Mouse (Mus musculus) spleen, postnatal 4 days (tissue): Measurements from ENCODE around the gene Cnksr1.
A peak's percentile ranks its signal among the peaks of the same experiment; 100 is the strongest.

Experiments
- DNase-seq, 2 experiments: peaks; one replicate each; pipeline ENCODE4 v3.0.0; 2022; ENCODE audit warnings: low spot score in 2 of 2

Gene Cnksr1

DNA sequence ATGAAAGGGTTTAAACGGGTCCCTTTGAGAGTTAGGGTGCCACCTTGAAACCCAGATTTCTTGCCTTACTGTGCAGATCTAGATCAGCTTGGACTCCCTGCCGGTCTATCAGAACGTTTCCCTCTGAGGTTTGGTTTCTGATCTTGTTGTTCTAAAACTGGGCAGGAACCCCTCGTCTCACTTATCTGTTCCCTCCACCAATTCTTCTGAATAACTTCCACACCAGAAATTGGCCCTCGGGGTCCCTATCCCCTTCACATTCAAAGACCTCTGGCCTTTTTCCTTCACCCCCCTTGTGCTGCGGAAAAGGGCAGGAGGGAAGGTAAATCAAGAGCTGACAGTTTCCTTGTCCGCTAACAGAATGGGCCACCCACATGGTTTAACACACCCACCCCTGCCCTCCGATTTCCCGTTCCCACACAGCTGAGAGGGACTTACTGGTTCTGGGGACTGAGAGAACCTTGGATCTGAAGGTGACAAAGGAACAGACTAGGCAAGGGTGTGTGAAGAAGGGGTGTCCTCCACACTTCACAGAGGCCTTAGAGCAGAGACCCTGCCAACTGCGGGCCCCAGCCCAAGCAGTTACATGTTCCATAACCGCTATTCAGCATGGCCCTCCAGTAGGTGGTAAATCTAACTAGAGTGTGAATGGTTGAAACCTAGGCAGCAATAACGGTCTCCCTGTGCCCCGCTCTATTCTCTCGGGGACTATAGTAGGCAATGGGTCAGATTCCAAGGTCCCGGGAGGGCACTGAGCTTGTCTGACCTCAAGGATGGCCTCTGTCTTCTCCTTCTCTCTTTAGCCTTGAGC, 14.9 kb upstream of the Cnksr1 start:
- DNase-seq = peak in 1 of 2 experiments; percentile 53

DNA sequence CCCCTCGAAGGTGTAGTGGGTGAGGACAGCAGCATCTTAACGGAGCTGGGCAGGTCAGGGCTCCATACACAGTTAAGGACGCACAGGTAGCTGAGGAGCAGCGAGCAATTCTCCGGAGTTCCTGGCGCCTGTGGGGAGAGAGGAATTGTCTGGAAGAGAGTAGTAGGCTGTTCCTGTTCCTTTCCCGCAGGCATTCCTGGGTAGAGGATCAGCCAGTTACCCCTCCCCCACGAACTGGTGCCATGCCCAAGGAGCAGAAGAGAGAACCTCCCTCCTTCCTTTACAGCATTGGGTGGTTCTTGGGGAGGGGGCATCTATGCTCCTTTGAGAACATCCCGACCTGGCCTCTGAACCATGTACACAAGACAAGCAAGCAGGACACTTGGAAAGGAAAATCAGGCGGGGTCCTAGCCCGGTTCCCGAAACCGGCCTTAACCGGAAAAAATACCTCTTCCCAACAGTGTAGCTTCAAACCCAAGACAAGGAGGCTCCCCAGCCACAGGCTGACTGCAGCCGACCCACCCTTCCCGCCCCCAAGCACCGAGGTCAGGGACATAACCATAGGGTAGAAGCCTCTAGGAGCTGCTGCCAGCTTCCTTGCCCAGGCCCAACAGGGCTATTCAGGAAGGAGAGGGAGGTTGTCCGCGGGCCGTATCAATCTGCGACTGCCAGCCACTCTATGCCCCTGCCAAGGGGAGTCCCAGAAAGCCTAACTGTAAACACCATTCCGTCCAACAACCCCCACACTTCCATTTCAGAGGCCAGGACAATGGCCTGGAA, 14.1 kb upstream of the Cnksr1 start:
- peak in 1 of 2 experiments; percentile 58 for DNase-seq

DNA sequence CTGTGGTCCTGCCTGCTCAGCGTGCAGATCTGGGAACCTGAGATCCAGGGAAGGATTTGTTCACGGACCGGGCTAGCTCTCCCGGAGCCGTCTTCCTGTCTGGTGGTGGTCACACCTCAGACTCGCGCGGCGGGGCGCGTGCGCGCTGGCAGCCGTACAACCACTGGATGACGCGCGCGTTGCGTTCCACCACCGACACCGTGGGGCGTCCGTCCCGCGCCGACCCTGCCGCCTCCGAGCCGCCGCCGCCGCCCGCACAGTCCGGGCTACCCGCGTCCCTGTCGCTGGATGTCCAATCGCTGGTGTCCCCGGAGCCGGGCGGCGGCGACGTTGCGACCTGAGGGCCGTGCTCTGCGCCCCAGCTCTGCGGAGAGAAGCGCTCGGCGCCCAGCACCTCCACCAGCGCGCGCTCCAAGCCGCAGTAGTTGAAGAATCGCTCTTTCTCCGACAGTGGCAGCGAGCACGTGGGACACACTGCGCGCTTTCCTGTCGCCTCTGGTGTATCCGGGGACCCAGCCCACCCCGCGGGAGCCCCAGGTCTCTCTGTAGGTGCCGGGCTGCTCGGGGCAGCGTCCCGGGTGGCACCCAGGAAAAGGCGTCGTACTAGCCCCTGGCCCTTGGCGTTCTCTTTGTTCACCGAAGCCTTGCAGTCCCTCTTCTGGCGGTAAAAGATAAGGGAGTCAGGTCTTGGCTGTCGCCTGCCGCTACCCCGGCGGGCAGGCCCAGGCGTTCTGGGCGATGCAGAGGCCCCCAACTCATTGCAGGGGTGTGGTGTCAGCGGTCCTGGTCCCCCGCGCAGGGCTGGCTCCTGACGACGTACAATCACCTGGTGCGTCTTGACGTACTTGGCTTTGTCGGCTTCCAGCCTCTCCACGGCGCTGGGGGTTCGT, 13.3 kb upstream of the Cnksr1 start:
- DNase-seq = peak in 1 of 2 experiments; percentile 72

DNA sequence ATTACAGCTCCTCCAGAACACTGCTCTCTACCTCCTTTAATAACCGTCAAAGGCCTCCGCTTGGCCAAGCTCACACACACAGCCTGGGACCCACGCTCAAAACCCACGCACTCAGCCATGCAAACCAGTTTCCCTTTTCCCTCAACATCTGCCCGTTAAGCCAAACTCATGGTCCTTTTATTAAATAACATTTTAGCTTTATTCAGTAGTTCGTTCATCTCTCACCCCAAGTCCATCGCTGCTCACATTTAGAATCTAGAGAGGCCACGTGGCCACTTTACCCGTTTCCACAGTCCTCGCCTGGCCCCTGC, 12.7 kb upstream of the Cnksr1 start:
- DNase-seq = peak in 1 of 2 experiments; percentile 57

DNA sequence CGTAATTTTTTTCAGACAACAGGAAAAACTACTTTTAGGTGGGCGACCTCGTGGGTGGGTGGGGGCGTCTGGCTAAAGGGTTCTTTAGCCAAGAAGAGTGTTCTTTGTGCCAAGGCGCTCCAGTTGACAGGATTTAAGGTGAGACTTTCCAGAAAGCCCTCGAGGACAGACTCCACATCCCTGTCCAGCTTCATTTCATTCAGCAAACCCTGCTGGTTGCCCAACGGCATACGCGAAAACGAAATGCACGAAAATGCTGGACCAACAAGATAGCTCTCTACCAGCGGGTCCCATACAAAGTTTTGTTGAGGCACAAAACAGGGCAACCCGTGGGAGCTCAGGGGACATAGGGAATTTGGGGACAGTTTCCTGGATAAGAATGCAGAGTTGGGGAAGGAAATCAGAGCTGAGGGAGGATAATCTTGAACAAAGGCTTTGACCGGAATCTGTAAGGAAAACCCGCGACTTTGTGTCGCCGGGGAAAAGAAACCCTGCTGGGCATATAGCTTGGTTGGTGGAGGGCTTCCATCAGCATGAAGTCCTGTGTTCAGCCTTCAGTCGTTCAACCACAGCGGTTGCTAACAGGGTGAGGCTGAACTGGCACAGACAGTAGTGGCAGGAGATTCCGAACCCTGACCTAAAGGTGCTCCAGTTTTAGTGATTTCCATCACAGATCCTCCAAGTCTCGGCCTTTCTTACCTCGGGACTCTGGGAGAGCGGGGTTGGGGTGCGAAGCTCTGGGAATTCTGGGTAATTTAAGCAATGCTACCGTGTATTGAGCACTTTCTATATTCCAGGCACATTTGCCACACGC, 12.1 kb upstream of the Cnksr1 start:
- DNase-seq = peak in 1 of 2 experiments; percentile 56

DNA sequence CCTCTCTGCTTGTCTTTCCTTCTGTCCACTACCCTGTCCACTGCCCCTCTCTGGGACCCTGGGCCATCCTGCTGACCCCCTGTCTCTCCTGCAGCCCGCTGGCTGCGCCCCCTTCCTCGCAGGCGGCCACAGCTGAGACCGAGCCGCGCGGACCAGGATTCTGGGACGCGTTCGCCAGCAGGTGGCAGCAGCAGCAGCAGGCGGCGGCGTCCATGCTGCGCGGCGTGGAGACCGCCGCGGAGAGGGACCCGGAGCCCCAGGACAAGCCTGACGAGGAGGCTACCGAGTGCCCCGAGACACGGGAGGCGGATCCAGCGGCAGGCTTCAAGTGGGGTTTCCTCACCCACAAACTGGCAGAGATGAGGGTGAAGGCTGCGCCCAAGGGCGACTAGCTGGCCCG, 11.5 kb upstream of the Cnksr1 start:
- peak; percentile 65 to 90 for DNase-seq

DNA sequence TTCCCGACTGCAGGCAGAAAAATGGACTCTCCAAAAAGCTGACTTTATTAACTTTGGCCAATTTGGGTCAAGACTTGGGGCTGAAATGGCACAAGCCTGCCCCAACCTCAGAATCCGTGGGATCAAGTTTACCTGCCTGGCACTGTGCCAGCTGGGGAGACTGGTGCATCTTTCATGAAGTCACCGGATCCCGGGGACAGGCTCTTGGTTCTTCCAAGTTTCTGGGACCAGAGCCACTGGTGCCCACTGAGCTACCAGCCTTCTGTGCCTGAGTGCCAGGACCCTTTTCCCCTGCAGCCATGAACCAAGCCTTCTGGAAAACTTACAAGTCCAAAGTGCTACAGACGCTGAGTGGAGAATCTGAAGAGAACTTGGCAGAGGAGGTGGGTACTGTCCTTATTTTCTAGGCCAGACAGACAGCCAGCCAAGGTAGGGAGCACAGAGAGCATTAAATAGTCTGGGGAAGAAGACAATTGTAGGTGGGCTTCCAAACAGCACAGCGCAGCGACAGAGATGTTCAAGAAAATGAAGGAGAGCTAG, 8.6 kb upstream of the Cnksr1 start, which contains the start of gene Gm30191:
Gene Gm30191 (plus strand): TSS at position 217 of the 540 bp plus-strand sequence.
- peak in 1 of 2 experiments; percentile 57 for DNase-seq

DNA sequence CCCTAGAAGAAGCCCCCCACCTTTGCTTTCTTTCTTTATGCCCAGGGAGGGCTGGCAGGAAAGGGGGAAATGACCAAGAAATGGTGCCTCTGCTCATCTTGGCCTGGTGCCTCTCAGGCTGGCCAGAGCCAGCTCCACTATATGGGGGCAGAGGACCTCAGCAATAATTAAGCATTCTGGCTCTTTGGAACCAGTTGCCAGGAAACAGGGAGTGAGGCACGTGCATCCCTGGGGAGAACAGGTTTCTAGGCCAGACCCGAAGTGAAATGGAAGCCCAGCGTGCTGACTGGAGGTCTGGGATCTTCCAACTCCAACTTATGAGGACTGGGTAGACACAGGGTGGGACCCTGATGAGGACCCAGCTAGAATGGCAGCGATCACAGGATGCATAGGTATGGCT, 8.1 kb upstream of the Cnksr1 start:
- DNase-seq = peak in 1 of 2 experiments; percentile 54

DNA sequence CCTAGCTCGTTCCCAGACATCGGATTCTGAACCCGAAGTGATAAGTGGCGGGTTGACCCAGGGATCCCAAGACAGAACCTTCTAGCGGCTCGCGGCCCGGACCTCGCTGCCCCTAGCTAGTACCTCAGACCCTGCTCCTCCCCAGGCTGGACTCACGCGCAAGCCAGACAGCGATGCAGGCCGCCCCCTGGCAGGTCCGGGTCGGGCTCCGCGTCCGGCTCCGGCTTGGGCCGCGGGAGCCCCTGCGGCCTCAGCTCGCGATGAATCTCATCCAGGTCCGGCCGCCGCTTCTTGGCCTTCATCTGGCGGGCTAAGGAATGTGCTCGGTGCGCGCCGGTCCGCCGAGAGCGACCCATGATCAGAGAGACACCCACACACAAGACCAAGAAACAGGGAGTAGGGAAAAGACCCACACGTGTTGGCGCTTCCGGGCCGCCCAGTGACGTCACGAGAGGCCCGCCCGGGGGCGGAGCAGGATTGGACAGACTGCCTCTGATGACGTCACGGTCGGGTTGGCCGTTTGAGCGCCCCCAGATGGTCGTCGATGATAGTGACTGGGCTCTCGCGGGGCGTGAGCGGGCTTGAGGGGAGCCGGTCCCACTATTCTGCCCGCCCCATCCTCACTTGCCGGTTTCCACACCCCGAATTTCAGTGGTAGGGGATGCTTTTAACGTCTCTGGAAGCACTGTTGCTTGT, 7.1 kb upstream of the Cnksr1 start, which contains the start of gene Zfp593:
Gene Zfp593 (minus strand): TSS at position 445 of the 696 bp plus-strand sequence.
- DNase-seq = peak; percentile 94 to 98

DNA sequence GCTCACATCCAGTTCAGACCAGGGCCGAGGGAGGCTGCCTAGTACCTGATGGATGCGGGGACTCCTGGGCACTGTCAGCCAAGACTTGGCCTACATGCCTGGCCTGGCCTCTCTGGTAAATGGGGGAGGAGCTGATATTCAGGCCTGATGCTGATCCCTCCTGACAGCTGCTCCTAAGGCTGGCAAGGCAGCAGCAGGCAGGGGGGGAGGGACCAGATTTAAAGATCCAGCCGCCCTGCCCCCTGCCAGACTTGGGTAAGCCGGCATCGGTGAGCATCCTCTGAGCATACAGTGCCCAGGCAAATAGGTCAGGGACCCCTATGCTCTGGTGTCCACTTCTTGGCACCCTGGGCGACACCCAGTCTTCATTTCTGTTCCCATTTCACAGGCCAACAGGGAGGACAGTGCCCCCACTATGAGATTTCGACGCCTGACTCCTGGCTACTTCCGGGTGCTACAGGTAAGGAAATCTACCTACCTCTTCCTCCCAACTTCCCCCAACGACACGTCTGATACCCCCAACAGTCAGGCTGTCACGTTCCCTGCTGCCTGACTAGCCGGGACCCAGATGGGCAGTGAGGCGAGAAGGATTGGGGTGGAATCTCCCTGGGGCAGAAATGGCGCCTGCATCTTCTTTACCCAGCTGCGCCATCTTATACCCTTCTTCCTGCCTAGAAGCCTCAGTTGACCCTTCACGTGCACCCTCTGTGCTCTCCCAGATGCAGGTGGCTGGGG, 5.5 kb upstream of the Cnksr1 start, which contains the start of gene E130218I03Rik:
Gene E130218I03Rik (plus strand): TSS at position 147 of the 735 bp plus-strand sequence.
- DNase-seq = peak in 1 of 2 experiments; percentile 60

DNA sequence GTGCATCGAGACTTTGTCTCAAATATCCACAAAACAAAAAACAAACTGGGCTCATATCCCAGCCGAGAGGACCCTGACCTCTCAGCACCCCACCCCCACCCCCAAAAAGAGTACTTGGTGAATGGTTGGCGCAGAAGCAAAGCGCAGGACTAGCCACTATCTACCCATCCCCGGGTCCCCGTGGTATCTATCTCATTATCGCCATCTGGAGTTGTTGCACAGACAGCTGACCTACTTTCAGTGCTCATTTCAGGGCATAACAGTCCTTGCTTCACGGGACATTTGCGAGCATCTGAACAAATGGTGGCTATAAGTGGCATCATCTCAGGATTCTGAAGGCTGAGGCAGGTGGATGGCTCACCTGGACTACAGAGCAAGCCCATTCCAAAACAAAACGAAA, 487 bp upstream of the Cnksr1 start:
- DNase-seq = no peak

DNA sequence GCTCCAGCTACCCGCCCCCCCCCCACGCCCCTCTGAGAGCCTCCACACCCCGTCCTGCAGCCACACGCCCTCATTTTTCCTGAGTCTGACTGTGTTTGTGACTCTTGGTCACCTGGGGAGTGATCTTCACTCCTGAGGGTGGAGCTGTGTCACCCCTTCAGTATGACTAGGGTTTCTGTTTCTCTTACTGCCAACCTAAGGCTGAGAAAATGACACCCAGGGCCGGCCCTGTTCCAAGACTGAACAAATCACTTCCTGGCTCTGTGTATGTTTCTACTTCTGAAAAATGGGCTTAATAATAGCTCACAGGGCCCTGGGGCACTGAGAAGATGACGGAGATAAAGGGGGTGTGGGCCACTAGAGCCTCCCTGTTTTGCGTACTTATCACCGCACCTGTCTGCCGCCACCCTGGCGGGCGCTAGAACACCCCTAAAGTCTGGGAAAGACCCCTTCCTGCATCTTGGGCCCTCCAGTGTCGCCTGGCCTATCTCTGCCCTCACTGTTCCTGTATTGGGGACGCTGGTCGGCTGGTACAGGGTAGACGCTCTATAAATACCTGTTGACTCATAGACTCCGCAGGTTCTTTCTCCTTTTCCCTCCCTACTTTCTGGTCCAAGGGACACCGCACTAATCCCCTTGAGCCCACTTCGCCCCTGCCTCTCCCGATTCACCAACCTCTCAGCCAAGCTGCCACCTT, 469 bp downstream of the Cnksr1 start:
- no peak for DNase-seq

DNA sequence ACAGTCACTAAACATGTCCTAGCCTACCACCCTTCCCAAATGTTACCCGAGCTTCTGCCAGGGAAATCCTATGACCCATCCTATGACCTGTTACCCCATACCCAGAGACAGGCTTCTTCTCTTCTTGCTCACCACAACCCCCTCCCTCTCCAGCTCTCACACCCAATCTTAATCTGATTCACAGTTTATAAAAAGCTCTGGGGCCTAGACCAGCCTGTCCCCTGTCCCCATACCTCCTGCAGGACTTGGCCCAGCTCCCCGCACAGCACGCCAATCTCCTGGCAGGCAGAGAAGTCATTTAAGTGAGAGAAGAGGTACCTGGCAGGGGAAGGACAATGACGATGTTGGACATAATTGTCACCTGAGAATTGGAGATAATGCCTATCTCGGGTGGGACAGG, 3.3 kb downstream of the Cnksr1 start:
- DNase-seq = no peak

DNA sequence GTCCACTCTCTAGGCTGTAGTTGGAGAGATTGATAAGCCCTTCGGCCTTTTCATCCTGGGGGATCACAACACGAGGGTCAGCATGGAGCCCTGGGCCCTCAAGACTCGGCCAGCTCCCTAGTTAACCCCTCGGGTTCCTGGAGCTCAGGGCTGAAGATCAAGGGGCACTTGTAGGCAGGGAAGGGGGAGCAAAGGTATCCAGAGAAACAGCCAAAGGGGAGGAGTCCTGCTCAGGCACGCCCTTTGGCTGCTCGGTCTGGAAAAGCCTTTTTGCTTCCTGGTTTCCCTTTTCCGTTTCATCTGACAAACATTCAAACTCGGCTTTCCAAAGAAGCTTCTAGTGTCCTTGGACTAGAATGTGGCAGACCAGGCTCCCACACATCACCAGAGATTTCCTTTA, 7.8 kb downstream of the Cnksr1 start:
- DNase-seq = no peak

DNA sequence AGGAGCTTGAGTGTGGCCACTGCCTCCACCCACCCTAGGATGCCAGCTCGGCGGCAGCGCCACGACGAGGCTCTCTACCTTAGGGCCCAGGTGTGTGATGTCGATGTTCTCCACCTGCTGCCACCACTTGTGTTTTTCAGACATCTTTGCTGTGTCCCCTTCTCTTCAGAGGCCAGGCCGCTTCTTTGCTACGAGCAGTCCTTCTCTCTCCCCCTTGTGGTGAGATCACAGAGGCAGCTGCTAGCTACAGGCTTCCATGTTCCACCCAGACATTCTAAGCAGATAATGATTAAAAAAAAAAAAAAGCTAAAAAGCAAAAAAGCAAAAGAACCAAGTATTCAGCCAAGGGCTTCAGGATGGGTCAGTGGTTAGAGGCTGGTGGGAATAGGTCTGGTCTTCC, 11.0 kb downstream of the Cnksr1 start, which contains the start of gene Catsper4:
Gene Catsper4 (minus strand): TSS at position 190 of the 400 bp plus-strand sequence.
- no peak for DNase-seq

DNA sequence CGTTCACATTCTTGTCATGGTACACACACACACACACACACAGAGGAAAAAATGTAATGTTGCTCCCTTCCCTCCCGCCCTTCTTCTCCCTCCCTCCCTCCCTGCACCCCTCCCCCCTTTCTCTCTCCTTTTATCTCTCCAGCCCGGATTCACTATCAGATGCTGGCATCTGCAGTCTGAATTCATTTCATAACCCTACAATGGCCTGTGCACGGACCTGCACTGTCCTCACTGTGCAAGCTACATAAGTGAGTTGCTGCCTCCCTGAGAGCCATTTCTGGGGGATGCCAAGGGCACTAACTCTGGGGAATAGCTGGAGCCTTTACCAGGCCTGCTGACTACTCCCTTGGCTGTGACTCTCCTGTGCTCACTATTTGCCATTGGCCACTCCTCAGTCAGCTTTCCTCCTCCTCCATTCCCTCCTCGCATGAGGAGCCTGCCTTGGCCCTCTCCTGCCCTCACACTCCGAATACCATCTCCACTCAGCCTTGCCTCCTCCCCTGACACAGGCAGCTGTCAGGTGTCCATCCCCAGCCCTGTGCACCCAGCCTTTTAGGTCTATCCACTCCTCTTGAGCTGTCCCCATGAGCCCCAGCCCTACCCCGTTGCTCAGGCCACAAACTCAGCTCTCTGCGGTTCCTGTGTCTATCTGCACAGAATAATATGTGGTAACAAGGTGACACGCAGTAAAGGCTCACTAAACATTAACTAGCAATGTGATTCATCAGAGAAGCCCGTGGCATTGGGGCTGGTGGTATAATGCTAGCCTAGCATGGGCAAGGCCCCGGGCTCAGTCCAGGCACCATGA, 15.2 kb downstream of the Cnksr1 start:
- no peak for DNase-seq

DNA sequence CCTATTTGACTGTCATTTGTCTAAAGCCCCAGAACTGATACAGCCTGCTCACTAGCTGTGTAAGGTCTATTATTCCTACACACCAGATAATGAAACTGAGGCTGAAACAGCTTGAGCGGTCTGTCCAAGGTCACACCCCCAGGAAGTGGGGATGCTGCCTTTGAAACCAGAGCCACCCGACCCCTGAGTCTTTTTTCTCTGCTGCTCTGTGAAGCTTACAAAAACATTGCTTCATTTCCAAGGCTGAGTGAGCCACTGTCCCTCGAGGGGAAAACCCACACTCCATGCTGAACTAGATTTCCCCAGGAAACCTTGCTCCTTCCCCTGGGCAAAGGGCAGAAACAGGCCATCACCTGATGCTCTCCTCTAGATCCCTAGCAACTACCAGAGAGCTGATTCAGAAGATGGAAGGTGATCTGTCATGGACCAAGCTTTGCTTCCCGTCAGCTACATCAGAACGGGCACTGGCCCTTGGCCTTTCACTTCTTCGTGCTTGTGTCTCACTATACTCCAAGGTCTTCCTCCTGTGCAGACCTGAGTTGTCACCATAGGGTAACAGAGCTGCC, 31.6 kb downstream of the Cnksr1 start:
- no peak for DNase-seq
